Mouse (Mus musculus) brown adipose tissue, adult 24 weeks (tissue): Measurements from ENCODE around the gene Cdh18. TPM values are rescaled to one million over a fixed set of nuclear protein-coding genes. Genes with fewer than 3 reads are reported as not detected.

Experiments
- H3K27ac ChIP-seq: fragments of 200-500 bp; replicated peaks from 2 replicates; pipeline ENCODE4 v1.5.1; 2012; ENCODE audit warnings: low read depth, mild to moderate bottlenecking, low read length
- H3K4me1 ChIP-seq: fragments of 200-500 bp; 2 replicates; pipeline ENCODE4 v1.6.1; 2012; ENCODE audit warnings: low read length, mixed read lengths; ENCODE audit not compliant: control insufficient read depth, insufficient read depth, insufficient read length
- H3K4me3 ChIP-seq: fragments of 200-500 bp; 2 replicates; pipeline ENCODE4 v1.5.1; 2012; ENCODE audit warnings: low read depth, mild to moderate bottlenecking, low read length, moderate library complexity; ENCODE audit not compliant: insufficient read depth
- polyA plus RNA-seq: library from polyadenylated mRNA; stranded (reverse); fragments of >200 nt; gene quantifications from 2 replicates; pipeline ENCODE4 v1.2.4, GENCODE M21; 2012; ENCODE audit not compliant: missing spikeins, insufficient read depth, insufficient read length

Cdh18 gene
- polyA plus RNA-seq, 1 experiment = not detected

- Histone ChIP-seq H3K4me3 (no peak overlapping the region), H3K4me1 (no peaks in the 10 kb centered on the region), H3K27ac (no peak overlapping the region)
These were observed 284.3 kb downstream of the Cdh18 start for GRCm38 (mm10) chr15:22833127-22833526.

DNA sequence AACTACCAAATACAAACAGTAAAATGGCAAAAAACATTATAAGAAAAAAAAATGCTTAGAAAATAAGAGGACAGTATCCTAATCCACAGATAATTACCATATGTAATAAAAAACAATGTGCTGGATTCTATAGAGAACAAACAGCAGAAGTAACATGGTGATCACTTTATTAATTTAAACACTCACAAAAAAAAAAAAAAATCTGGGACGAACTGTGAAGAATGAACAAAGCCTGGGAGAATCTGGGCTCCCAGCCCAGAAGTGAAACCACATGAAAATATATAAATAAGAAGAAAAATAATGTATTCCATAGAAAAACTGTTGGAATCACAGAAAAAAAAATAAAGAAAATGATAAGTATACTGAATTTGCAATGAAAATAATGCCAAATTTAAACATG lies 288.4 kb downstream of the Cdh18 start:
- Histone ChIP-seq H3K4me1 (no peaks in the 10 kb centered on the region), H3K27ac (no peak overlapping the region), H3K4me3 (no peak overlapping the region)

DNA sequence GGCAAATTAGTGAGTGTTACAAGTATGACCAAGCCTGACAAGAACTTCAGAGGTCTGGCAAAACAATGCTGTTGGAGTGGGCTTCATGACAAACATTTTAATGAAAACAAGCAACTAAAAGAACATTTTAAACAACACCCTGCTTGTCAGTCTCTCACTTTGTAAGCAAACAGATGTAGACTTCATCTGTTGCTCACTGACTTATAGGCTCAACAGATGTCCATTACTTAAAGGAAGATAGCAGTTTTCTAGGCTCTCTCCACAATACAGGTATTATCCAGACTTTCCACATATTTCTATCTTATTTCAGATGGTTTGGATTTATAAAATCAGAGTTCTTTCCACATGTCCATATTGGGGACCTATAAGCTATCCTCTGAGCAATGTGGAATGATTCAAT lies 308.9 kb downstream of the Cdh18 start:
- no peak overlapping the region for H3K27ac ChIP-seq
- no peaks in the 10 kb centered on the region for H3K4me1 ChIP-seq
- H3K4me3 ChIP-seq = no peak overlapping the region

DNA sequence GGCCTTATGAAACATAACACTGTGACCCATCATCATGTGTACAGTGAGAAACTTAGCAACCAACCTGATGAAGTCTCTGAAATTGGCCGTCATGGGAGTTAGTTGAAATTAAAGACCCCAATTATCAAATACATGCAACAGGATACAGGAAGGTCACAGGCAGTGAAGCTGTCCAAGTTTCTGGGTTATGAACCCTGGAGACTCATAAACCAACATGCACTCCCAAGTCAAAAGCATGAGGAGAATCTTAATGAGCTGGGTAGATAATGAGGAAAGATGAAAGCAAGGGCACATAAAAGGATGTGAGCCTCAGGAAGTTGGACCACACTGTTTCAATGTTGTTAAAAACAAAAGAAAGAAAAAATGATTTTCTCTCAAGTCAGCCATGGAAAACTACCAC lies 321.9 kb downstream of the Cdh18 start:
- Histone ChIP-seq H3K4me1 (no peaks in the 10 kb centered on the region), H3K27ac (no peak overlapping the region), H3K4me3 (no peak overlapping the region)

- no peak overlapping the region for H3K27ac ChIP-seq
- H3K4me1 ChIP-seq = no peaks in the 10 kb centered on the region
- H3K4me3 ChIP-seq = no peak overlapping the region
These were observed 348.9 kb downstream of the Cdh18 start for GRCm38 (mm10) chr15:22897724-22898123.

- Histone ChIP-seq H3K4me1 (no peaks in the 10 kb centered on the region), H3K27ac (no peak overlapping the region), H3K4me3 (no peak overlapping the region)
These were observed 349.4 kb downstream of the Cdh18 start for GRCm38 (mm10) chr15:22898208-22898607.

DNA sequence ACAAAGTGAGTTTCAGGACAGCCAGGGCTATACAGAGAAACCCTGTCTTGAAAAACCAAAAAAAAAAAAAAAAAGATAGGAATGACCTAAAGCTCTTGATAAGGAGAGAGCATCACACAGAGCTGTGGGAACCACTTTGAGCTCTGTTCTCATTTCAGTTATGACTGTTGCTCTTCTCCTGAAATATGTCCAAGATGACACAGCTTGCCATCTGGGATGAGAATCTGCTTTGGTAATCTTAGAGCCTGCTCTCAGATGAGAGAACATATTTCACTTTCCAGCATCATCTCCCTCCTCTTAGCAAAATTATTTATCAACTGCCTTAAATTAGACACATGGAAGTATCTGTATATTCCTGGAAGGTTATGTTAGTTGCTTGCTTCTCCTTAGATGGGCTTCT lies 365.6 kb downstream of the Cdh18 start:
- no peak overlapping the region for H3K4me3 ChIP-seq
- H3K27ac ChIP-seq = no peak overlapping the region
- no peaks in the 10 kb centered on the region for H3K4me1 ChIP-seq

GRCm38 (mm10) chr15:22934293-22934692 lies 385.5 kb downstream of the Cdh18 start:
- Histone ChIP-seq H3K4me3 (no peak overlapping the region), H3K27ac (no peak overlapping the region), H3K4me1 (no peaks in the 10 kb centered on the region)

DNA sequence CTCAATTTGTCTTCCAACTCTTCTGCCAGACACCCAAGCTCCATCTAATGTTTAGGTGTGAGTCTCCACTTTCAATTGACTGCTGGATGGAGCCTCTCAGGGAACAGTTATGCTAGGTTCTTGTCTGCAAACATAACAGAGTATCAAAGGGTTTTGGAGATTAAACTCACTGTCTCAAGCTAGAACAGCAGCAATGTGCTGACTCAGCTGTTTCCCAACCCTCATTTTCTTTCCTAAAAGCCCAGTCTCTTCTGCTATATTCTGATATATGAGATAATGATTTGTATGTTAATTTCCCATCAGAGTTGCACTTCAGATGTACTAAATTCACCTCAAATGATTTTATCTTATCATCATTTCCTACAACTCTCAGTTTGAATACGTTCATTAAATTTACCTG lies 398.4 kb downstream of the Cdh18 start:
- Histone ChIP-seq H3K4me3 (no peak overlapping the region), H3K27ac (no peak overlapping the region), H3K4me1 (no peaks in the 10 kb centered on the region)

DNA sequence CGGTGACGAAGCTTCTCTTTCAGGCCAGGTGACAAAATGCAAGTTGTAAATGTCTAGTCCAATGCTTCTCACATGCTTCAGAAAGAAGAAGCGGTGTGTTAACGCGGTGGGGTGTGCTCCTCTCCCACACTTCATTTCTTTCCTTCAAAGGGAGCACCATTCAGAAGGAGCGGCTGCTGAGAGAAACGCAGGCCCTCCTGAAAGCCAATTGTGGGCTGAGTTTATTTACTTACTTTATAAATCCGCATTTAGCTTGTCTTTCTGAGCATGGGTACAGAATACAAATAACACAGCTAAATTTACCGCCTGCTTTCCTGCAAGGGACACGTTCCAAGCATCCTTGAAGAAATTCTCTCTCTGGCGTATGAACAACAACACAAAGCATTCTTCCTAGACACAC lies 420.6 kb downstream of the Cdh18 start:
- Histone ChIP-seq H3K4me1 (no peaks in the 10 kb centered on the region), H3K4me3 (no peak overlapping the region), H3K27ac (no peak overlapping the region)

DNA sequence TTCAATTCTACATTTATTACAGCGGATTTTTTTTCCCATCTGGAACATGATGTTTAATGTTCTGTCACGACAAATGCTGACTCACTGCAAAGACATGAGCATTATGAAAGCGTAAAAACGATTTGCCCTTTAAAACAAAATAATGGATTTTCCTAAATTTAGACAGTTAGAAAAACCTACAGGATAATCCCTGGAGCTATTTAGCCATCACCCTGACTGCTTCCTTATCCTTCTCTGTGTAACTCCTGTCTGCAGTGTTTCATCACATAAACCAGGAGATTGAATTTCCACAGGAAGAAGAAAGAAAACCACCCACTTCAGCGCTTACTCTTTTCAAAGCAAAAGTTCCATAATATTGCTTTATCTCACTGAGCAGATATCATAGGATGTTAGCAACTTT lies 431.3 kb downstream of the Cdh18 start:
- H3K4me1 ChIP-seq = no peaks in the 10 kb centered on the region
- no peak overlapping the region for H3K27ac ChIP-seq
- H3K4me3 ChIP-seq = no peak overlapping the region

- no peaks in the 10 kb centered on the region for H3K4me1 ChIP-seq
- H3K4me3 ChIP-seq = no peak overlapping the region
- H3K27ac ChIP-seq = no peak overlapping the region
These were observed 435.8 kb downstream of the Cdh18 start for GRCm38 (mm10) chr15:22984647-22985046.

GRCm38 (mm10) chr15:23016680-23017079 lies 467.9 kb downstream of the Cdh18 start:
- Histone ChIP-seq H3K4me3 (no peak overlapping the region), H3K4me1 (no peaks in the 10 kb centered on the region), H3K27ac (no peak overlapping the region)

- Histone ChIP-seq H3K4me3 (no peak overlapping the region), H3K4me1 (no peaks in the 10 kb centered on the region), H3K27ac (no peak overlapping the region)
These were observed 472.3 kb downstream of the Cdh18 start for GRCm38 (mm10) chr15:23021151-23021550.

- no peak overlapping the region for H3K4me3 ChIP-seq
- H3K4me1 ChIP-seq = no peaks in the 10 kb centered on the region
- H3K27ac ChIP-seq = no peak overlapping the region
These were observed 473.8 kb downstream of the Cdh18 start for GRCm38 (mm10) chr15:23022635-23023034.

- H3K27ac ChIP-seq = no peak overlapping the region
- no peaks in the 10 kb centered on the region for H3K4me1 ChIP-seq
- no peak overlapping the region for H3K4me3 ChIP-seq
These were observed 486.9 kb downstream of the Cdh18 start for GRCm38 (mm10) chr15:23035551-23036207.
